14 mouse cellular contexts compared by ENCODE assay signal in genomic region chr9:20666510-20667034, GRCm38 (mm10). TPM values are rescaled to one million over a fixed set of nuclear protein-coding genes. Genes with fewer than 3 reads are reported as not detected.
DNase-seq lines count a peak whose midpoint lies in the region; ATAC-seq and TF ChIP-seq lines count a peak whose summit lies in the region.
"Had no signal": no experiment of that assay in that cellular context is flagged by ENCODE, and none has a peak within 500 bp of the region (broad histone marks: within the 10 kb centered on the region; RNA-seq: fewer than 3 reads in every experiment).

No protein-coding gene starts in this region.

- 7% methylated on average over 7 of the region's 7 CpGs for WGBS in liver, embryonic 14.5 days (ENCODE audit: insufficient replicate concordance)
- WGBS in kidney, embryonic 15.5 days = 10% methylated on average over 7 of the region's 7 CpGs

- no peak for TF ChIP-seq CTCF in left cerebral cortex, adult 2 months (IDR thresholded peaks at IDR 0.05)
- no peak for TF ChIP-seq CTCF in liver, embryonic 14.5 days (IDR thresholded peaks at IDR 0.05; ENCODE audit: low read depth)

- peaks cover 4 to 8% of the 10 kb centered on the region in 2 experiments for H3K4me1 ChIP-seq in liver, embryonic 14.5 days (replicated peaks; ENCODE audit: control insufficient read depth in 2 of 2, insufficient read depth in 2 of 2, low read length in 1 of 2)
- H3K4me1 ChIP-seq in kidney, embryonic 15.5 days = peaks cover 40% of the 10 kb centered on the region

- DNase-seq in left cerebral cortex, adult 2 months (ENCODE audit: extremely low spot score in 1 of 2, low spot score in 2 of 2) = no peak
- DNase-seq in left cerebral cortex, postnatal 36 days (ENCODE audit: low spot score in 2 of 2) = no peak
- peak; percentile 68 for DNase-seq in R1 (ENCODE audit: low read depth, low spot score)
- no peak for DNase-seq in liver, embryonic 14.5 days (ENCODE audit: low read depth in 3 of 3, low spot score in 3 of 3)
- peak; percentile 72 for DNase-seq in thymus, postnatal 14 days
- no peak for DNase-seq in heart, adult 8-10 months (ENCODE audit: low spot score)
- DNase-seq: adrenal gland, postnatal 14 days; gastrocnemius, postnatal 10 days; lung, postnatal 14 days; spleen, adult 18-20 months had no signal

- H3K4me3 ChIP-seq in left cerebral cortex, adult 2 months = no peak overlapping the region
- H3K4me3 ChIP-seq in liver, embryonic 14.5 days (ENCODE audit: insufficient read depth in 1 of 2, low read depth in 2 of 2, low read length in 2 of 2) = no peak overlapping the region
- no peak overlapping the region for H3K4me3 ChIP-seq in kidney, embryonic 15.5 days (replicated peaks)
- H3K4me3 ChIP-seq: heart, embryonic 12.5 days; limb, embryonic 13.5 days had no signal

- no peak overlapping the region for H3K4me2 ChIP-seq in liver, embryonic 14.5 days (ENCODE audit: low read depth)
- H3K4me2 ChIP-seq in kidney, embryonic 15.5 days = no peak overlapping the region
- H3K4me2 ChIP-seq: heart, embryonic 12.5 days; limb, embryonic 13.5 days had no signal

- H3K9me3 ChIP-seq in liver, embryonic 14.5 days (ENCODE audit: control insufficient read depth, low read length) = no peaks in the 10 kb centered on the region
- no peaks in the 10 kb centered on the region for H3K9me3 ChIP-seq in kidney, embryonic 15.5 days (replicated peaks)
- H3K9me3 ChIP-seq: heart, embryonic 12.5 days; limb, embryonic 13.5 days had no signal

- peak overlapping the region; percentile 95 for H3K27ac ChIP-seq in left cerebral cortex, adult 2 months
- no peak overlapping the region for H3K27ac ChIP-seq in liver, embryonic 14.5 days
- H3K27ac ChIP-seq in kidney, embryonic 15.5 days = no peak overlapping the region
- H3K27ac ChIP-seq: limb, embryonic 13.5 days had no signal

- H3K36me3 ChIP-seq in liver, embryonic 14.5 days (replicated peaks; ENCODE audit: control insufficient read depth, insufficient read depth, low read depth) = peaks cover 20% of the 10 kb centered on the region
- H3K36me3 ChIP-seq in kidney, embryonic 15.5 days = peaks cover 37% of the 10 kb centered on the region

- peak; percentile 50; the same call in 1 of the 2 replicates for ATAC-seq in liver, embryonic 14.5 days (ENCODE audit: insufficient read depth)
- ATAC-seq in kidney, embryonic 15.5 days (replicated peaks; ENCODE audit: low FRiP score) = no peak
- ATAC-seq: forebrain, embryonic 16.5 days had no signal

- intact Hi-C loops in left cerebral cortex, adult 2 months (cut with DNase I) = loop anchor here (1.0 kb wide), 1 partner anchor 61 kb away; no protein-coding TSS in a partner anchor
- intact Hi-C loops in left cerebral cortex, postnatal 36 days (cut with DNase I) = no loop called here

- no peak for TF ChIP-seq EP300 in liver, embryonic 14.5 days (IDR thresholded peaks at IDR 0.05; ENCODE audit: low read depth)

- H3K9ac ChIP-seq in liver, embryonic 14.5 days (replicated peaks) = no peak overlapping the region; the same call in 1 of the 2 replicates
- H3K9ac ChIP-seq in kidney, embryonic 15.5 days = no peak overlapping the region
- H3K9ac ChIP-seq: heart, embryonic 12.5 days; limb, embryonic 13.5 days had no signal

- no peaks in the 10 kb centered on the region for H3K27me3 ChIP-seq in liver, embryonic 14.5 days (ENCODE audit: control insufficient read depth, insufficient read depth, low read length)
- H3K27me3 ChIP-seq in kidney, embryonic 15.5 days = no peaks in the 10 kb centered on the region
- H3K27me3 ChIP-seq: heart, embryonic 12.5 days; limb, embryonic 13.5 days had no signal

RNA-seq across cellular contexts. Expression of gene Pin1, which starts 14.7 kb away (rescaled TPM):
- 10 to 100 TPM; 40.0 to 41.5 TPM for total RNA-seq in left cerebral cortex, adult 2 months (2021)
- total RNA-seq in left cerebral cortex, postnatal 36 days (2021) = 10 to 100 TPM; 42.4 to 43.8 TPM
- 8.0 and 12.5 TPM in 2 replicates for polyA plus RNA-seq in liver, embryonic 14.5 days (2012; rRNA removed)
- 26.5 and 27.1 TPM in 2 replicates for polyA plus RNA-seq in liver, embryonic 14.5 days (2014; fragmentation: Nextera tagmentation; extraction: Ambion mirVana)
- polyA plus RNA-seq in kidney, embryonic 15.5 days (2015; fragmentation: Nextera tagmentation; extraction: Ambion mirVana) = 55.3 and 55.4 TPM in 2 replicates
- total RNA-seq in heart, adult 8-10 months (2022) = 10 to 100 TPM; 18.2 to 20.3 (median 19.7) TPM

RNA-seq across cellular contexts. Expression of gene Fbxl12, which starts 22.0 kb away (rescaled TPM):
- total RNA-seq in left cerebral cortex, adult 2 months (2021) = 10 to 100 TPM; 26.4 to 28.6 TPM
- total RNA-seq in left cerebral cortex, postnatal 36 days (2021) = 10 to 100 TPM; 15.3 to 27.6 TPM
- 7.0 TPM in 2 replicates for polyA plus RNA-seq in liver, embryonic 14.5 days (2012; rRNA removed)
- polyA plus RNA-seq in liver, embryonic 14.5 days (2014; fragmentation: Nextera tagmentation; extraction: Ambion mirVana) = 2.3 and 2.6 TPM in 2 replicates
- polyA plus RNA-seq in kidney, embryonic 15.5 days (2015; fragmentation: Nextera tagmentation; extraction: Ambion mirVana) = 21.1 and 22.2 TPM in 2 replicates
- total RNA-seq in heart, adult 8-10 months (2022) = 10 to 100 TPM in 2 of 4 experiments, 1 to 10 TPM in 2; 8.2 to 11.4 (median 10.2) TPM

RNA-seq across cellular contexts. Expression of gene Ubl5, which starts 23.9 kb away (rescaled TPM):
- total RNA-seq in left cerebral cortex, adult 2 months (2021) = 100 to 1,000 TPM; 289 to 312 TPM
- 100 to 1,000 TPM; 289 to 334 TPM for total RNA-seq in left cerebral cortex, postnatal 36 days (2021)
- polyA plus RNA-seq in liver, embryonic 14.5 days (2012; rRNA removed) = 203 and 296 TPM in 2 replicates
- 264 and 272 TPM in 2 replicates for polyA plus RNA-seq in liver, embryonic 14.5 days (2014; fragmentation: Nextera tagmentation; extraction: Ambion mirVana)
- polyA plus RNA-seq in kidney, embryonic 15.5 days (2015; fragmentation: Nextera tagmentation; extraction: Ambion mirVana) = 385 and 422 TPM in 2 replicates
- 100 to 1,000 TPM; 229 to 288 (median 277) TPM for total RNA-seq in heart, adult 8-10 months (2022)

Comparison
In these comparisons a context has a peak if more than half of its experiments do, and no peak if none do; other contexts are left out.
1. DNase-seq: peak in R1 (single experiment) and thymus, postnatal 14 days (single experiment); none in left cerebral cortex, adult 2 months (0 of 2), left cerebral cortex, postnatal 36 days (0 of 2), liver, embryonic 14.5 days (0 of 3) and heart, adult 8-10 months (single experiment).